Mouse (Mus musculus) C2C12 (cell line): ENCODE measurements at regions not wholly inside any gene's neighbourhood (a gene's known extent, or its start where the extent isn't known, plus 50 kb on each side); places are given as distances from the start of the nearest gene placed in this dataset.

Experiments used
- H3K27me3 ChIP-seq: one replicate; pipeline ENCODE4 v1.6.1; 2011; ENCODE audit not compliant: control insufficient read depth, insufficient read depth, insufficient read length
- H3K36me3 ChIP-seq: one replicate; pipeline ENCODE4 v1.6.1; 2011; ENCODE audit not compliant: control insufficient read depth, insufficient read depth
- H3K4me3 ChIP-seq: one replicate; pipeline ENCODE4 v1.5.1; 2011; ENCODE audit warnings: mild to moderate bottlenecking, control low read depth; ENCODE audit not compliant: poor library complexity, insufficient read depth, severe bottlenecking
- H3K79me2 ChIP-seq: one replicate; pipeline ENCODE4 v1.6.1; 2011; ENCODE audit not compliant: control insufficient read depth, insufficient read depth
- H3K79me3 ChIP-seq: one replicate; pipeline ENCODE4 v1.6.1; 2011; ENCODE audit warnings: low read depth, control low read depth
- H3ac ChIP-seq: one replicate; pipeline ENCODE3; 2011; ENCODE audit warnings: low read depth; ENCODE audit not compliant: control insufficient read depth, insufficient read length
- CEBPB ChIP-seq: IDR thresholded peaks from one replicate; pipeline ENCODE4 v1.6.1; 2011; ENCODE audit warnings: low read depth, mild to moderate bottlenecking, control low read depth, moderate library complexity
- CTCF ChIP-seq: IDR thresholded peaks from one replicate; pipeline ENCODE4 v1.5.1; 2011; ENCODE audit not compliant: control insufficient read depth, insufficient read depth, insufficient read length
- FOSL1 ChIP-seq: IDR thresholded peaks from one replicate; pipeline ENCODE4 v1.8.0; 2011; ENCODE audit warnings: mild to moderate bottlenecking, low read length; ENCODE audit not compliant: poor library complexity, insufficient read depth, severe bottlenecking
- MAX ChIP-seq: IDR thresholded peaks from one replicate; pipeline ENCODE4 v1.6.1; 2011; ENCODE audit warnings: mild to moderate bottlenecking, control low read depth
- MYOD1 ChIP-seq: IDR thresholded peaks from one replicate; pipeline ENCODE4 v1.6.1; 2011; ENCODE audit warnings: low read depth; ENCODE audit not compliant: control insufficient read depth, insufficient read length
- MYOG ChIP-seq: IDR thresholded peaks from one replicate; pipeline ENCODE4 v1.6.1; 2011; ENCODE audit not compliant: control insufficient read depth, insufficient read length; ENCODE audit errors: extremely low read depth
- USF1 ChIP-seq: IDR thresholded peaks from one replicate; pipeline ENCODE4 v1.6.1; 2011; ENCODE audit warnings: low read depth, mild to moderate bottlenecking, control low read depth, moderate library complexity

DNA sequence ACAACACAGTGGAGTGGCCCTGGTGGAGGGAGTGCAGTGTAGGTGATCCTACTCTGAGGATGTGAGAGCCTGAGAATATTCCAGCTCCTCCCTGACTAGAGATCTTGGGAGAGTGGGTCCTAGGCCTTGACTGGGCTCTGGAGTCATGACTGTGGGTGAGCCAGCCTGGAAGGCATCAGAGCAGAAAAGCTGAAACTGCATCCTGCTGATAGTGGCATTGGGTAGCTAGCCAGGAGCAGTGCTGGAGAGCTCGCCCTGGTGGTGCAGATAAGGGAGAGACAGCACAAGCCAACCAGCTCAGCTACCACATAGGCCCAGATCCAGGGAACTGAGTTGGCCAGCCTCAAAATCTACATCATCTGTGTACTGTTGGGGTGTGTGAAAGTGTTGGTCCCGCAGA lies 58.8 kb upstream of the Kcna4 start:
- Histone ChIP-seq H3K36me3 (no peaks in the 10 kb centered on the region), H3K79me2 (no peaks in the 10 kb centered on the region), H3K79me3 (no peaks in the 10 kb centered on the region), H3K4me3 (no peak overlapping the region), H3ac (no peak overlapping the region), H3K27me3 (no peaks in the 10 kb centered on the region)
- TF ChIP-seq MAX (no peak), MYOG (no peak), CTCF (no peak), MYOD1 (no peak), FOSL1 (no peak), CEBPB (no peak), USF1 (no peak)

DNA sequence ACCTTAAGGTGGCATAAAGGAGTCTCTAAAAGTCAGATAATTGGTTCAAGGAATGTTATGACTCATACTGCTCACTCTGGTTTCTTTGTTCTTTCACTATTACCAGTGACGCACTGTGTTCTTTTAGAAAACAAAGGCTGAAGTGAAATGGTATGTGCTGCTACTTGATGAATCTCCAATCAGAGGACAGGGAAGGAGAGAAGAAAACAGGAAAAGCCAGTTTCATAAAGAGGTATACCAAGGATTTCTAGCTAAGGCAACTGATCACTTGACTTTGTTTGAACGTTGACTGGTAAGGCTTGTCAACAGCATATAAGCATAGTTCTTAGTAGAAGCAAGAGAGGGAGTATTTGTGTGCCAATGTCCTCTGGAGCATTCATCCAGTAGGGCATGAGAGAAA lies 57.6 kb upstream of the Kcna4 start:
- TF ChIP-seq FOSL1 (peak; percentile 25), MYOG (no peak)
- Histone ChIP-seq H3K27me3 (no peaks in the 10 kb centered on the region), H3K79me3 (no peaks in the 10 kb centered on the region), H3K79me2 (no peaks in the 10 kb centered on the region), H3K4me3 (no peak overlapping the region), H3K36me3 (no peaks in the 10 kb centered on the region), H3ac (no peak overlapping the region)
